In genomic region chr4:150706793-150707724, GRCm38 (mm10) we compare ENCODE assay signal across 8 mouse cellular contexts. TPM values are rescaled to one million over a fixed set of nuclear protein-coding genes. Genes with fewer than 3 reads are reported as not detected.
DNase-seq lines count a peak whose midpoint lies in the region; ATAC-seq lines count a peak whose summit lies in the region.

No protein-coding gene starts in this region.

- no peak overlapping the region for H3K4me2 ChIP-seq in hindbrain, embryonic 13.5 days
- H3K4me2 ChIP-seq in hindbrain, embryonic 11.5 days (replicated peaks; ENCODE audit: low read depth, low read length): no peak overlapping the region

- 0 out of 2 replicates have a peak, but pooled peaks cover 4% of the 10 kb centered on the region for H3K27me3 ChIP-seq in hindbrain, embryonic 13.5 days
- H3K27me3 ChIP-seq in hindbrain, embryonic 11.5 days (ENCODE audit: control insufficient read depth, insufficient read depth, low read length): no peaks in the 10 kb centered on the region

- intact Hi-C loops in gastrocnemius, postnatal 36 days (cut with DNase I): no loop called here

- WGBS in hindbrain, embryonic 13.5 days: 75% methylated on average over 19 of the region's 19 CpGs
- WGBS in hindbrain, embryonic 11.5 days: 80% methylated on average over 19 of the region's 19 CpGs

- peak overlapping the region; percentile 48; the same call in 1 of the 2 replicates for H3K27ac ChIP-seq in hindbrain, embryonic 13.5 days
- no peak overlapping the region for H3K27ac ChIP-seq in hindbrain, embryonic 11.5 days (ENCODE audit: low read depth, low read length)

- no peak for DNase-seq in hindbrain, embryonic 11.5 days (ENCODE audit: low spot score)
- peak; percentile 58 to 68 for DNase-seq in gastrocnemius, postnatal 36 days
- DNase-seq in kidney, adult 8-10 months: peak; percentile 72 to 77
- peak; percentile 75 for DNase-seq in lung, postnatal 36 days
- no peak for DNase-seq in cerebellum, adult 11-12 months
- DNase-seq in thymus, postnatal 0 days (ENCODE audit: low spot score): no peak
- no peak for DNase-seq in embryo, embryonic 10 days (ENCODE audit: low spot score)

- ATAC-seq in hindbrain, embryonic 13.5 days (ENCODE audit: low FRiP score): no peak
- no peak for ATAC-seq in hindbrain, embryonic 11.5 days (ENCODE audit: low FRiP score)

- H3K4me3 ChIP-seq in hindbrain, embryonic 13.5 days: no peak overlapping the region
- no peak overlapping the region for H3K4me3 ChIP-seq in hindbrain, embryonic 11.5 days (ENCODE audit: low read depth, low read length)

- H3K4me1 ChIP-seq in hindbrain, embryonic 13.5 days (replicated peaks): peaks cover 33% of the 10 kb centered on the region
- H3K4me1 ChIP-seq in hindbrain, embryonic 11.5 days (replicated peaks; ENCODE audit: control insufficient read depth, insufficient read depth, low read length): 0 out of 2 replicates have a peak, but pooled peaks cover 7% of the 10 kb centered on the region

- H3K36me3 ChIP-seq in hindbrain, embryonic 13.5 days: no peaks in the 10 kb centered on the region
- H3K36me3 ChIP-seq in hindbrain, embryonic 11.5 days (ENCODE audit: control insufficient read depth, insufficient read depth, low read length): no peaks in the 10 kb centered on the region

- no peaks in the 10 kb centered on the region for H3K9me3 ChIP-seq in hindbrain, embryonic 13.5 days
- no peaks in the 10 kb centered on the region for H3K9me3 ChIP-seq in hindbrain, embryonic 11.5 days (ENCODE audit: control insufficient read depth, low read length)

- no peak overlapping the region for H3K9ac ChIP-seq in hindbrain, embryonic 13.5 days
- H3K9ac ChIP-seq in hindbrain, embryonic 11.5 days (ENCODE audit: low read depth, low read length): no peak overlapping the region

RNA-seq across cellular contexts. Expression of gene Slc45a1, which starts 55.1 kb away (rescaled TPM):
- polyA plus RNA-seq in hindbrain, embryonic 13.5 days (2015; fragmentation: Nextera tagmentation; extraction: Ambion mirVana): 24.6 and 30.0 TPM in 2 replicates
- 5.6 and 7.8 TPM in 2 replicates for polyA plus RNA-seq in hindbrain, embryonic 11.5 days (2014; fragmentation: Nextera tagmentation; extraction: Ambion mirVana)
- not detected for total RNA-seq in gastrocnemius, postnatal 36 days (2021)
- polyA plus RNA-seq in thymus, postnatal 0 days (2015; fragmentation: Nextera tagmentation; extraction: Ambion mirVana): not detected in 2 replicates

Comparison
In these comparisons a context has a peak if more than half of its experiments do, and no peak if none do; other contexts are left out.
1. DNase-seq: peak in gastrocnemius, postnatal 36 days (2 of 2), kidney, adult 8-10 months (2 of 2) and lung, postnatal 36 days (single experiment); none in hindbrain, embryonic 11.5 days (single experiment), cerebellum, adult 11-12 months (single experiment), thymus, postnatal 0 days (single experiment) and embryo, embryonic 10 days (single experiment).